Mouse (Mus musculus) heart, postnatal 25 days (tissue): ENCODE data around the gene Mybpc3. TPM values are rescaled to one million over a fixed set of nuclear protein-coding genes. Genes with fewer than 3 reads are reported as not detected.
"Not testable (repeated sequence)": the region's sequence is repeated elsewhere in the genome, so short reads cannot be mapped to it uniquely, and the experiment has no call there.

Experiments
- DNase-seq: peaks from one replicate; pipeline ENCODE4 v3.0.0; 2022; ENCODE audit warnings: low spot score
- intact Hi-C: fragments of 180-260 bp; cut with DNase I; formaldehyde crosslinking; loops from one replicate; pipeline ENCODE4 v1.15.1; 2025
- total RNA-seq, 2 experiments: library from RNA; stranded (reverse); gene quantifications; 2 replicates each; pipeline ENCODE4 v1.2.3; 2021

The Mybpc3 gene
- total RNA-seq, 2 experiments from 2014 or later = 1,615 to 1,699 TPM

DNA sequence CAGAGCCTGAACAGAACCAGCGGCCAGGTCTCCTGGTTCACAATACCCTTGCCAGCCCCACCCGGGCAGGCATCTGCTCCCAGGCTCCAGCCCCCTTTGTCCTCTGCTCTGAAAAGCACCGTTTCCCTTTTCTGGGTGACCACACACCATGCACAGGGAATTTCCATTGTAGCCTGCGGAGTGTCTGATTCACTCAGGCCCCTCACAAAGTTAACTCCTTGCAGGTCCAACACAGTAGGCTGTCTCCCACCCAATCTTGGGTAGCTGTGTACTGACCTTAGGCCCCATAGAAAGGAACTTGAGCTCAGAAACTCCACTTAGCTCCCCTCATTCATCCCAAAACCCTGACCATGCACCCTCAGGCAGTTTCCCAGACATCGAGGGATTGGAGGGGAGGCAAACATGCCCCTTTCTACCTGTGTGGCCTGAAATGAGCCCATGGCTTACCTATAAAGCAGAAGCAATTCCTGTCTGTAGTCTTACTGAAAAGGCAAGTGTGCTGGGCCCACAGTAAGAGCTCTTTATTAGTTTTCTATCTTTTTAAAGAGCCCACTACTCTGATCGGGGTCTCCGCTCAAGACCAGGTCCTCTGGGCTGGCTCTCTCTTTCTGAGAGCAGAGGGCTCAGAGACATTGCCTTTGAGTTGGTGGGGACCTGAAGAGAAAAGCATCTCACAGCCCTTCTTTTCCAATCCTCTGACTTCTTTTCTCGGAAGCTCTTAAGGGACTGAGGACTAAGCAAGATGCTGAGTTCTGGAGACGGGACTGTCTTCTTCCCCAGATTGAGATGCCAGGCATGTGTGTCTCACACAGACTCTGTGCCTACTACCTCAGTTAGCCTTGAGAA lies 31.3 kb upstream of the Mybpc3 start:
- intact Hi-C loops = no loop called here
- DNase-seq = no peak

DNA sequence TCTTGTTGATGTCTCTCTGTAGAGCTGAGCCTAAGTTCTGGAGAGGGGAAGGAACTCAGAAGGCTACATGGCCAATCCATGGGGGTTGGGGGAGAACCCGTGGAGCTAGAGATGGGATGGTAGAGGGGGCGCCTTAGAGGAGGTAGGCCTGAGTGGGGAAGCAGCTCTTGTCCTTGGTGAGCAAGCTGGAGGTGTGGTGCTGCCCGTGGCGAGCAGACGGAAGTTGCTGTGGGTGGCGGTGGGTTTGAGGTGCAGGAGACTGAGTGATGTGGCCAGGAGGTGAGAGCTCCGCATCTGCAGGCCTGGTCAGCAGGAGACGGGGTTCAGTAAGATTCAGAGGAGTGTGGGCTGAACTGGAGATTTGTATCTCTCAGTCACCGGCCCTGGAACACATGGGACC lies 30.5 kb upstream of the Mybpc3 start:
- intact Hi-C loops = no loop called here
- DNase-seq = no peak

DNA sequence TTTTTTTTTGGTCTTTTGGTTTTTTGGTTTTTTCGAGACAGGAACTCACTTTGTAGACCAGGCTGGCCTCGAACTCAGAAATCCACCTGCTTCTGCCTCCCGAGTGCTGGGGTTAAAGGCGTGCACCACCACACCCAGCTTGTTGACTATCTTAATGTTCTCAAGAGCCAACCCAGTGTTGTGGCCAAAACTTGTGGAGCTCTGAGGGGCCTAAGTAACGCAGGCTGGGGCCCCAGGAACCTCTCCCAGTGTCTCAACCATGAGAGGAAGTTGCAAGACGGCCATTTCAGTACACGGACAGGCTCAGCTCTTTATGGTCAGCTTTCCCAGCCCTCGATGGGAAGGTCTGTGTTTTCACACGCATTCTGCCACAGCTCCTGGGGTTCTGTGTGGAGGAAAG lies 29.0 kb upstream of the Mybpc3 start:
- intact Hi-C loops = no loop called here
- no peak for DNase-seq

DNA sequence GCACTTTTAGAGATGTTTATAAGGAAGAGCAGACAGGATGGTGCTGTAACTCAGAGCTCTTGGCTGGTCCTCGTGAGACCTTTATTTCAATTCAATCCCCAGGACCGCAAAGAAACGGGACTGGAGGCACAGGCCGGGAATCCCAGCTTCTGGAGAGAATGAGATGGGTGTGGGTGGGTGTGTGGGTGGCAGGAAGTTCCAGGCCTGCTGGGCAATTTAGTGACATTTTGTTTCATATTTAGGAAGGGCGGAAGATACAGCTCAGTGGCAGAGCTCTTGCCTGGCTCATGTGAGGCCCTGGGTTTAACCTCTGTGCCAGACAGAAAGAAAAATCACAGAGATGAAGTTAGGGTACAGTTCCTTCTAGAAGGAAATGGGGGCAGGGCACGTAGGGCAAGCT lies 27.7 kb upstream of the Mybpc3 start:
- DNase-seq = no peak
- intact Hi-C loops = no loop called here

DNA sequence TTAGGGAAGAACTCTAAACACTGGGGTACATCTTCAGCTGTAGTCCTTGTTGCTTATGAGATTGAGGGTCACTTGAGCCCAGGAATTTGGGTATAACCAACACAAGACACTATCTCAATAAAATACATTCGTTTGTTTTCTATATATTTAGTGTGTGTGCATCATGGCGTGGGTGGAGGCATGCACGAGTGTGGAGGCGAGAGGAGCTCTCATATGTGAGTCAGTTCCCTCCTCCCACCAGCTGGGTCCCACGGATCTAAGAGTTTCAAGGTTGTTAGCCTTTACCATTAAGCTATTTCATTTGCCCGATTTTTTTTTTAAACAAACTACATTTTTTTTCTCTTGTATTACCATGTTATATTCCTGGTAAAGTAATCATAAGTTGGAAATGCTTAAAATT lies 27.1 kb upstream of the Mybpc3 start:
- DNase-seq = no peak
- intact Hi-C loops = no loop called here

DNA sequence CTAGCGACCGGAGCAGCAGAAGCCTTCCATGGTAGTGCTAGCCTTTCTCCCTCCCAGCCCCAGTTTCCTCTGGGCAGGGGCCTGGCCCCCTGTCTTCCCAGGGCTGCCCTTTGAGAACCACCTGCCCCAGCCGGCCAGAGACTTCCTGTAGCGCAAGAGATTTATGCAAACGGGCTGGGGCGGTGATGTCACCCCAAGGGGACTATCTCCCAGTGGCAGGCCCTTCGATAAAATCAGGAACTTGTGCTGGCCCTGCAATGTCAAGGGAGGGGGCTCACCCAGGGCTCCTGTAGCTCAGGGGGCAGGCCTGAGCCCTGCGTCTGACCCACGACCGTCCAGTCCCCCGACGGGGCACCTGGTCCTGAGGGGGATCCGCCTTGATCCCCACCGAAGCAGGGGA lies 21.4 kb upstream of the Mybpc3 start:
- no peak for DNase-seq
- intact Hi-C loops = no loop called here

DNA sequence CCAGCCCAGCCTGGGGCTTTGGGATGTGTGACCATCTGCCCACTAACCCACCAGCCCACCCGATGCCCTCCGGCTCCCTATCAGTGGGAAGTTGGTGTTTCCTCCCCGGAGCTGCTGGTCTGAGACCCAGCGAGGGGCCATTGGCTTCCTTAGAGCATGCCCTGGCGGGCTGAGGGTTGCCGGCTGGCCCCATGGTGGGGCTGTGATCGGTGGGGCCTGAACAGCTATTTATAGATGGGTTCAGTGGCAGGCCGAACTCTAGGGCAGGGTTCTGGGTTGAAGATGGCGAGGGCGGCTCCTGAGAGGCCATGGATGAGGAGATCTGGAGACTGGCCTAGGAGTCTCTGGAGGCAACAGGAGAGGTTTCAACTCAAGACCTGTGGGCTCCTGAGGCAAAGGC lies 20.9 kb upstream of the Mybpc3 start:
- intact Hi-C loops = no loop called here
- DNase-seq = no peak

DNA sequence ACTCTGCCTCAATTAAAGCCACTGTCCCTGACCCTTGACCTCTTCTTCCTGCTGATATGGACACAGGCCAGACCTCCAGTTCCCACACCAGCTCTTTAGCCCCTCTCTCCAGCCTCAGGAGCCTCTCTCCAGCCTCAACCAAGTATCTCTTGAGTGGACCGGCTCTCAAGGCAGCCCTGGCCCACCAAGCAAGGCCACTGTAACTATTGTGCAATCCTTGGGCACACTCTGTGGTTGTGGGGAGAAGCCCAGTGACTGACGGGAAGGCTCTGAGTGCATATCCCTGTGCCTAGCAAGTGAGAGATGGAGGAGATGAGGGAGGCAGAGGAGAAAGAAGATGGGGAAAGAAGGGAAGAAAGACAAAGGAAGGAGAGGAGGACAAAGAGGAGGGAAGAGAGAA lies 19.8 kb upstream of the Mybpc3 start:
- intact Hi-C loops = no loop called here
- no peak for DNase-seq

DNA sequence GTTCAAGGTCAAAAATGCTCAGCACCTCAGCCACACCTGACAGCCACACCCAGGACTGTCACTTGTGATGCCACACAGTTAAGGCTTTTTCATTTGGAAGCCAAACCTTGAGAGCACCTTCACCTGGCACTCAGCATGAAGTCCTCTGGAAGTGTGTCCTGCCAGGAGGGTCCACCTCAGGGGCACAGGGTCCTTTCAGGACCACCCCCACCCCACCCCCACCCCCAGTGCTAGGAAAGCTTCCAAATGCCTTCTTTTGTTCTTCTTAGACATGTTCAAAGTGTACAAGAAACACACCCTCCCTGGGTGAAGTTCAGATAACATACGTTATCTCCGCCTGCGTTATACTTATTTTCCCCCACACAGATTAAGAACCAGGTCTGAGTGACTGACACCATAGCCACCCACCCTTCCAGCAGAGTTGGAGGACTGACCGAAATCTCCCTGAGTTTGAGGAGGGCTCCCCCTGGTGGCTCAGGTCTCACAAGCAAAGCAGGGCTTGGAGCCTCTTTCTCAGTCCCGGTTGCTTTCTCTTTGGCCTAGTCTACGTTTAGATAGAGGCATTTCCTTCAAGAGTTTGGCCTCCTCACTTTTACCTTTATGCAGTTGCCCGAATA lies 16.7 kb upstream of the Mybpc3 start:
- intact Hi-C loops = loop anchor here (1.0 to 5.0 kb wide), 3 partner anchors 31 to 235 kb away; partner anchors contain the start of gene Slc39a13
- peak; percentile 65 for DNase-seq

DNA sequence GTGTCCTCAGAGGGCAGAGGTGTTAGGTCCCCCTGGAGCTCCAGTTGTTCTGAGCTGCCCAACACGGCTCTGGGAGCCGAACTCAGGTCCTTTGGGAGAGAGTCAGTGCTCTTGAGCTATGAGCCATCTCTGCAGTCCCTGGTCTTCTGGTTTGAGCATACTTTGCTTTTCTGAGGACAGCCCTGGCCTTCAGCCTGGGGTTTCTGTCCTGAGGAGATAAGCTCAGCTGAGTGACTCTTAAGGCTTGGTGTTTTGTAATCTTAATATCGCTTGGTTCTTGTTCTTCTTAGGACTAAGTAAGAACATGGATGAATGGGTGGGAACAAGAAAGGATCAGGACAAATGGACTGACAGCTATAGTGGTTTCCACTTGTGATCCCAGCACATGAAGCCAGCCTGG lies 9.8 kb upstream of the Mybpc3 start:
- no peak for DNase-seq
- intact Hi-C loops = no loop called here

DNA sequence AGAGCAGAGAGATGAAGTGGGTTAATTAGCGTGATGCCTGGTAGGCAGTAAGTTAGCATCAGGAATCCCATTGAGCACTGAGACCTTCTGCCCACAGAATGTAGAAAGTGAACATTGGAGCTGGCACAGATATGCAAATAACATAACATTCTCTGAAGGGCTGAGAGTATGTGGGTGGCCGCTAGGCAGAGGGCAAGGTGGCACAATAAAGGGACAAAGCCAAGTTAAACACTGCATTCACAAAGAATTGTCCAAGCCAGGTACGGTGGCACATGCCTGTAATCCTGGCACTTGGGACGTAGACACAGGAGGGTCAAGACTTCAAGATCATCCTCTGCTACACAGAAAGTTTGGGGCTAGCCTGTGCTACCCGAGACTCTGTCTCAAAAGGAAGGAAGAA lies 8.7 kb upstream of the Mybpc3 start:
- intact Hi-C loops = no loop called here
- no peak for DNase-seq

DNA sequence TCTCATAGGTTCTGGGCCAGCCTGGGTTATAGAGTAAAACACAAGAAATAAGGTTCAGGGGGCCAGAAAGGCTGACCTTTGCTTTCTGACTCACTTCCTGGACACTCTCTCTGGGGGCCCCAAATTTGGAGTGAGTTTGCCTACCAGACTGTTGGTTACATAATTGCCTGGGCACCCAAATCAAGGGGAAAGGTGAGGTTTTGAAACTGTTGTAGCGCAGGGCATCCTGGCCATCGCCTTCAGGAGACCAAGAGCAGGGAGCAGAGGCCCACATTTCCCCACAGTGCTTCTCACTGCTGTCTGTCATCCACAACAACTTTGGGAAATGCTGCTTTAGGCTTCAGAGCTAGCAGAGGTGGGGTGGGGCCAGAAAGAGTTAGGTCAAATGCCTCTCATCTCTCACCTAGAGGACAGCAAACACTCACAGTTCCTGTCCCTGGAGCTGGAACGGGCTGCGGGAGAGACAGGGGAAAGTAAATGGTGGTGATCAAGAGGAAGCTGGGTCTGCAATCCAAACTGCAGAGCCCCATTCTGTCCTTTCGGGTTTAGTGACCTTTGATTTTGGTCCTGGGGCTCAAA lies 8.0 kb upstream of the Mybpc3 start:
- DNase-seq = no peak
- intact Hi-C loops = no loop called here

DNA sequence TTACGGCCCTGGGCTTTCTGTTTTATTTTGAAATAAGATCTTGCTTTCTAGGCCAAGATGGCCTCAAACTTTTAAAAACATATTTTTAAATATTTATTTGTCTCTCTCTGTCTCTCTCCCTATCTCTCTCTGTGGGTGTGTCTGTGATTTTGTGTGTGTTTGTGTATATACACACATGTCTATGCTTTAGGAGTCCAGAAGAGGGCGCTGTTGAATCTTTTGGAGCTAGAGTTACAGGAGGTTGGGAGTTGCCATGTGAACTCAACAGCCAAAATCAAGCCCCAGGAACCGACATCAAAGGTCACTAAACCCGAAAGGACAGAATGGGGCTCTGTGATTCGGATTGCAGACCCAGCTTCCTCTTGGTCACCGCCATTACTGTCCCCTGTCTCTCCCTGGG lies 7.5 kb upstream of the Mybpc3 start:
- no peak for DNase-seq
- intact Hi-C loops = no loop called here

DNA sequence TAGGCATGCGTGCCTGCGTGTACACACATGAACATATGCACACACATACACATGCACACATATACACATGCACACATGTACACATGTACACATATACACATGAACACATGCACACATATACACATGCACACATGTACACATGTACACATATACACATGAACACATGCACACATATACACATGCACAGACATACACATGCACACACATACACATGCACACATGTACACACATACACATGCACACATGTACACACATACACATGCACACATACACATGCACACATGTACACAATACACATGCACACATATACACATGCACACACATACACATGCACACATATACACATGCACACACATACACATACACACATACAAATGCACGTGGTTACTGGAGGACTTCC lies 6.1 kb upstream of the Mybpc3 start:
- DNase-seq, intact Hi-C loops: not testable (repeated sequence)

DNA sequence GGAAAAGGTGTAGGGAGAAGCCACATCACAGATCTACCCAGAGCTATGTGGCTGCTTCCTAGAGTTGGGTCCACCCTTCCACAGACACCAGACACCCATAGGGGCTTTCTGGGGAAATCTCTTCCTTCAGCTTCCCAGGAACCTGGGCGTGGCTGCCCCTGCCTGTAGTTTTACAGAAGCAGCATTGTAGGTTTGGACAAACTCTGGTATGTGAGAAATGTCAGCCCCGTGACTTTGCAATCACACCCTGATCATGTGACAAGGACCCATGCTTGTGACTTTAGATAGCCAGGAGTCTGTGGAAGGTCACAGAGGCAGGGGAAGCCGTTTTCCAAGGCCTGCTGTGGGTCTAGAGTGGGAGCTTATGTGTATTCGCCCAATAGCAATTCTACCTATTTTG lies 5.5 kb upstream of the Mybpc3 start:
- DNase-seq = no peak
- intact Hi-C loops = no loop called here

DNA sequence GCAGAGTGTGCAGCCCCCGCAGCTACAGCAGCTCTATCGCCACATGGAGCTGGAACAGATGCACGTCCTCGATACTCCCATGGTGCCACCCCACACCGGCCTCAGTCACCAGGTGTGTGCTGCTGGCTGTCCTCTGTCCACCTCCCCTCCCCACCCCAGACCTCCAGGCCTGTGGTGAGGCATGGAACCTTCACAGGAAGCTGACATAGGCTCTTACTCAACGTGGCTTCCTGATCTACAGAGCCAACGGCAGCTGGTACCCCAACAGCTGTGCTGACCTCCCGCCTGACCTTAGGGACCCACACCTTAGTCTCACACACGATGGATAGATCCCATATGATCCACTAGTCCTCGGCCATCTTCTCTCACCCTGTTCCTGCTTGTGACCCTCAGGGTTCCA lies 4.6 kb upstream of the Mybpc3 start:
- DNase-seq = no peak
- intact Hi-C loops = no loop called here

DNA sequence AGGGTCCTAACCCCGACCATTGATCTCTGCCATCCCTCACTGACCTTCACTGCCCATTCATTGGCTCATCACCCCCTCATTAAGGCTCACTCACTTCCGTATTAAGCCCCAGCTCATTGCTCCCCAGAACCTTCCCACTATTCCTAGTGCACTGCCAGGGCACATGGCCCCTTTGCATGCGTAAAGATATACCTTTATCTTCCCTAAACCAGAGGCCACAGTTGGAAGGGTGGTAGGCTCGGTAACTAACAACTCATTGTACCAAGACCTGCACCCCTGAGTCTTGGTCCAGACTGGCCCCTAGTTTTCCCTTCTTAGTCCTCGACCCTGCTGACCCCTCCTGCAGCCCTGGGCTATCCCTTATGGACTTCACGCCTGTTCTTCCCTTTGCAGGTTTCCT lies 4.1 kb upstream of the Mybpc3 start:
- intact Hi-C loops = no loop called here
- no peak for DNase-seq

DNA sequence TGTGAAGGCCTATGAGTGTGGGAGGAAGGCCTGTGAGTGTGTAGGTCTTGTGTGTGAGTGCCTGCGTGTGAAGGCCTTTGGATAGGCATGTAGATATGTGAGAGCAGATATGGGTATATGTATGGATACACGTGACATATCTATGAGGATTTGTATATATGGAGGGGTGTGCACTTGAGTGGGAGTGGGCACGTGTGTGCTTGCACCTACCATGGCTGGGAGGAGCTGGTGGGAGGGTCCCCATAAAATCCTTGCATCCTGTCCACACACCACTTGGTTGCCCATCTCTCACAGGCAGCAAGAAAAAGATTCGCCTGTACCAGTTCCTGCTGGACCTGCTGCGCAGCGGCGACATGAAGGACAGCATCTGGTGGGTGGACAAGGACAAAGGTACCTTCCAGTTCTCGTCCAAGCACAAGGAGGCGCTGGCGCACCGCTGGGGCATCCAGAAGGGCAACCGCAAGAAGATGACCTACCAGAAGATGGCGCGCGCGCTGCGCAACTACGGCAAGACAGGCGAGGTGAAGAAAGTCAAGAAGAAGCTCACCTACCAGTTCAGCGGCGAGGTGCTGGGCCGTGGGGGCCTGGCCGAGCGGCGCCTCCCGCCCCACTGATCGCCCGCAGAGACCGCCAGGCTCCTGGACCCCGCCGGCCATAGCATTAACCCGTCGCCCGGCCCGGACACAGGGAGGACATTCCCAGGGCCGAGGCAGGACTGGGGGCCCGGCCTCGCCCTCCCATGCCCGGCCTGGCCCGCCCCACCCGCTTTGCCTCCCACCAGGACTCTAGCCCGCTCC lies 3.0 kb upstream of the Mybpc3 start:
- intact Hi-C loops = loop anchor here (1.0 to 5.0 kb wide), 3 partner anchors 79 to 367 kb away; no protein-coding TSS in a partner anchor
- peak; percentile 85 for DNase-seq

DNA sequence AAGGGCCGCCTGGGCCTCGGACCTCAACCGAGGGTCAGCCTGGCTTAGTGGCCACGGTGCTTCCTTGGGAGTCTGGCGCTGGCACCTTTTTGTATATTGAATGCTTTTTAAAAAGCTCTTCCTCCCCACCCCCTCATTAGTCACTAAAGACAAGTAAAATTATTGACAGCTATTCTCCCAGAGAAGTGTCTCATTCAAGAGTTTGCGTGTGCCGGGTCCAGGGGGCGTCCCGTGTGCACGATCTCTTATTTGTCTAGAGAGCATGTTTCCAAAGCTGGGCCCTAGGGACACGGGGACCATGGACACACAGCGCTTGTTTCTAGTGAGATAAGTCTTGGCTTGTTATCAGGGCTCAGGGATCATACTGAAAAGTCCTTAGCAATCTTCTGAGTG lies 2.4 kb upstream of the Mybpc3 start:
- DNase-seq = no peak
- intact Hi-C loops = loop anchor here (1.0 to 5.0 kb wide), 3 partner anchors 79 to 367 kb away; no protein-coding TSS in a partner anchor

DNA sequence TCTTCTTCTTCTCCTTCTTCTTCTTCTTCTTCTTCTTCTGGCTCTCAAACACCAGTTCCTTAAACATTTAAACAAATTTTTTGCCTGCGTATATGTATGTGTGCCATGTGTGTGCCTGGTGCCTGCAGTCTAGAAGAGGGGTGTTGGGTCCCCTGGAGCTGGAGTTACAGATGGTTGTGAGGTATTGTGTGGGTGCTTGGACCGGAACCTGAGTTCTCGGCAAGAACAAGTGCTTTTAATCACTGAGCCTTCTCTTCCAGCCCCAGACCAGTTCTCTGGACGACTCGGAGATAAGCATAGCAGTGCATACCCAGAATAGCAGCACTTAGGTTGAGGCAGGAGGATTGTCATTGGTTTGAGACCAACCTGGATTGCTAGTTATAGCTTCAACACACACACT lies 1.1 kb upstream of the Mybpc3 start:
- DNase-seq = no peak
- intact Hi-C loops = loop anchor here (5.0 kb wide), 2 partner anchors 150 to 365 kb away; no protein-coding TSS in a partner anchor
